Mouse (Mus musculus) erythroblast, embryonic 14.5 days (primary cell): ENCODE measurements around the gene Oas1f. TPM values are rescaled to one million over a fixed set of nuclear protein-coding genes. Genes with fewer than 3 reads are reported as not detected.
"Not testable (repeated sequence)": the region's sequence is repeated elsewhere in the genome, so short reads cannot be mapped to it uniquely, and the experiment has no call there.

Experiments used
- H3K27me3 ChIP-seq: 2 replicates; pipeline ENCODE4 v1.6.1; 2012; ENCODE audit warnings: inconsistent platforms; ENCODE audit not compliant: control insufficient read depth
- H3K36me3 ChIP-seq: 2 replicates; pipeline ENCODE4 v1.6.1; 2012; ENCODE audit warnings: mild to moderate bottlenecking, inconsistent platforms; ENCODE audit not compliant: control insufficient read depth
- H3K4me1 ChIP-seq: 2 replicates; pipeline ENCODE4 v1.6.1; 2012; ENCODE audit warnings: inconsistent platforms; ENCODE audit not compliant: control insufficient read depth
- H3K4me3 ChIP-seq: replicated peaks from 2 replicates; pipeline ENCODE3; 2012; ENCODE audit warnings: moderate library complexity, mild to moderate bottlenecking, inconsistent platforms
- H3K9me3 ChIP-seq: 2 replicates; pipeline ENCODE4 v1.6.1; 2012; ENCODE audit warnings: low read length, inconsistent platforms, mixed read lengths; ENCODE audit not compliant: control insufficient read depth
- GATA1 ChIP-seq: IDR thresholded peaks from 2 replicates; pipeline ENCODE4 v1.6.1; 2012; ENCODE audit warnings: low read length, inconsistent platforms, mixed read lengths
- TAL1 ChIP-seq: IDR thresholded peaks from 3 replicates; pipeline ENCODE4 v1.6.1; 2012; ENCODE audit warnings: low read length, inconsistent platforms, mixed read lengths
- polyA plus RNA-seq: library from polyadenylated mRNA; stranded (reverse); fragments of >175 nt; gene quantifications from 2 replicates; pipeline ENCODE4 v1.2.3, GENCODE M21; 2012

The Oas1f gene
- polyA plus RNA-seq, 1 experiment = not detected

- Histone ChIP-seq H3K4me1 (no peaks in the 10 kb centered on the region), H3K4me3 (no peak overlapping the region), H3K36me3 (no peaks in the 10 kb centered on the region), H3K9me3 (no peaks in the 10 kb centered on the region), H3K27me3 (no peaks in the 10 kb centered on the region)
- TF ChIP-seq TAL1 = no peak
- no peak for TF ChIP-seq GATA1
Measured at GRCm38 (mm10) chr5:120902056-120902455, 54.9 kb downstream of the Oas1f start.

- not testable (repeated sequence) for H3K27me3 ChIP-seq, H3K4me1 ChIP-seq, H3K36me3 ChIP-seq, H3K4me3 ChIP-seq, H3K9me3 ChIP-seq
Measured at GRCm38 (mm10) chr5:120906791-120907733, 59.9 kb downstream of the Oas1f start, which contains the start of gene Oas1a. Gene Oas1a (minus strand): TSS chr5:120907521.

Other genes with a start within 250 kb of the Oas1f start
- 1.5 and 1.7 TPM in 2 replicates for gene Rita1, start 234.8 kb upstream of the Oas1f start, polyA plus RNA-seq
- 3.1 and 3.4 TPM in 2 replicates for gene Ddx54, start 234.6 kb upstream of the Oas1f start, polyA plus RNA-seq
- gene Cfap73, start 213.1 kb upstream of the Oas1f start, polyA plus RNA-seq = not detected in 2 replicates
- 0.01 TPM in 1 of 2 replicates, not detected in the other for gene Rasal1, start 198.6 kb upstream of the Oas1f start, polyA plus RNA-seq
- gene Dtx1, start 135.4 kb upstream of the Oas1f start, polyA plus RNA-seq = not detected in 2 replicates
- 0.02 TPM in 1 of 2 replicates, not detected in the other for gene Oas2, start 97.5 kb upstream of the Oas1f start, polyA plus RNA-seq
- gene Oas3, start 69.7 kb upstream of the Oas1f start, polyA plus RNA-seq = 0.02 TPM in 2 replicates
- not detected in 2 replicates for gene Oas1e, start 51.8 kb upstream of the Oas1f start, polyA plus RNA-seq
- not detected in 2 replicates for gene Oas1c, start 34.9 kb upstream of the Oas1f start, polyA plus RNA-seq
- gene Oas1h, start 14.1 kb downstream of the Oas1f start, polyA plus RNA-seq = not detected in 2 replicates
- gene Oas1g, start 40.2 kb downstream of the Oas1f start, polyA plus RNA-seq = not detected in 2 replicates
- gene Oas1a, start 60.2 kb downstream of the Oas1f start, polyA plus RNA-seq = not detected in 2 replicates
- gene Oas1d, start 67.2 kb downstream of the Oas1f start, polyA plus RNA-seq = not detected in 2 replicates
- not detected in 2 replicates for gene Rph3a, start 162.7 kb downstream of the Oas1f start, polyA plus RNA-seq